7 mouse cellular contexts compared by ENCODE assay signal in the genomic region with DNA sequence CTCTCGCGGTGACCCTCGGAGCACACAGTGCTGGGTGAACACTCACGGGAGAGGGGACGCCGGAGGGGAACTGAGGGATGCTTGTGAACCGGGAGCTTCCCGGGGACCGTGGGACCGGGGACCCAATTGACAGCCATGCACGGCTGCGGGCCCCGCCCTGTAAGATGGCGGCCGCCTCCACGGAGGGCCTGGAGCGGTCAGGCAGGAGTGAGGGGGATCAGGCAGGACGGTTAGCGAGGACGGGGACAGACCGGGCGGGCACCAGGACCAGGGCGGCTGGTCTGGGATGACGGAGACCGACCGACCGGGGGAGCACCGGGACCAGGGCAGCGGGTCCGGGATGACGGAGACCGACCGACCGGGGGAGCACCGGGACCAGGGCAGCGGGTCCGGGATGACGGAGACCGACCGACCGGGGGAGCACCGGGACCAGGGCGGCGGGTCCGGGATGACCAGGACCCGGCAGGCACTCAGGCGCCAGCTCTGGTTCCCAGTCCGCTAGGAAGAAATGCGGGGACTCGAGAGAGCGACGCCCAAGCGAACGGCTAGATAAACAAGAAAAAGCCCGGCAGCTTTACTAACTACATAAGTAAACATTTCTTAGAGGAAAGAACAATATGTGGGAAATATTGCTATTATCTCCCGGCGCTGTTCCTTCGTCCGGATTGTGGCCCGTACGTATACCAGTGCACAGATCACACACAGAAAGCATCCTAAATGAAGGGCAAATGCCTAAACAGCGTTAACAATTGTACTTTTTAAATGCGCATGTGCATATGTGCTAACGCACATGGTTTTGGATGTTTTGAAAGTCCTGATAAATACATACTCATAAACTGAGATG. TPM values are rescaled to one million over a fixed set of nuclear protein-coding genes. Genes with fewer than 3 reads are reported as not detected.
DNase-seq lines count a peak whose midpoint lies in the region; ATAC-seq lines count a peak whose summit lies in the region.

No protein-coding gene starts in this region.

- peak; percentile 61 for ATAC-seq in granulocyte monocyte progenitor cell, adult 5-6 weeks (replicated peaks; ENCODE audit: poor library complexity, severe bottlenecking)
- peak; percentile 95 for ATAC-seq in intestine, embryonic 16.5 days
- ATAC-seq in limb, embryonic 11.5 days (ENCODE audit: insufficient number of reproducible peaks, low FRiP score, low TSS enrichment, low read depth): peak; percentile 91
- ATAC-seq in midbrain, embryonic 11.5 days (ENCODE audit: low FRiP score): peak; percentile 95

- peak overlapping the region; percentile 65 for H3K4me2 ChIP-seq in intestine, embryonic 16.5 days (ENCODE audit: low read depth, low read length)
- H3K4me2 ChIP-seq in limb, embryonic 11.5 days (ENCODE audit: low read depth, severe bottlenecking): peak overlapping the region; percentile 43
- H3K4me2 ChIP-seq in midbrain, embryonic 11.5 days: peak overlapping the region; percentile 41

- WGBS in intestine, embryonic 16.5 days: under 1% methylated on average over 64 of the region's 64 CpGs
- WGBS in limb, embryonic 11.5 days: under 1% methylated on average over 64 of the region's 64 CpGs
- WGBS in midbrain, embryonic 11.5 days: 1% methylated on average over 64 of the region's 64 CpGs

- peak overlapping the region; percentile 85 for H3K9ac ChIP-seq in intestine, embryonic 16.5 days (ENCODE audit: low read depth, low read length)
- H3K9ac ChIP-seq in limb, embryonic 11.5 days (ENCODE audit: low read length): peak overlapping the region; percentile 62
- H3K9ac ChIP-seq in midbrain, embryonic 11.5 days (ENCODE audit: low read length): peak overlapping the region; percentile 83

- peak; percentile 86 for DNase-seq in adrenal gland, postnatal 10 days
- DNase-seq in embryo, embryonic 11 days: peak; percentile 88
- peak; percentile 69 for DNase-seq in limb, embryonic 11.5 days (ENCODE audit: low spot score)
- DNase-seq in midbrain, embryonic 11.5 days (ENCODE audit: low spot score, missing footprints): peak; percentile 94
- peak; percentile 77 for DNase-seq in right cerebral cortex, postnatal 4 days

- H3K4me1 ChIP-seq in intestine, embryonic 16.5 days (ENCODE audit: control insufficient read depth, insufficient read depth, low read length): no peaks in the 10 kb centered on the region
- no peaks in the 10 kb centered on the region for H3K4me1 ChIP-seq in limb, embryonic 11.5 days (ENCODE audit: control insufficient read depth, insufficient read depth, low read length)
- no peaks in the 10 kb centered on the region; the same call in 1 of the 2 replicates for H3K4me1 ChIP-seq in midbrain, embryonic 11.5 days (ENCODE audit: control insufficient read depth, insufficient read depth, low read length)

- peak overlapping the region; percentile 96 for H3K27ac ChIP-seq in intestine, embryonic 16.5 days (ENCODE audit: low read length)
- H3K27ac ChIP-seq in limb, embryonic 11.5 days (replicated peaks; ENCODE audit: low read depth, low read length): peak overlapping the region; percentile 70
- peak overlapping the region; percentile 95 for H3K27ac ChIP-seq in midbrain, embryonic 11.5 days (ENCODE audit: low read depth, low read length)

- H3K36me3 ChIP-seq in intestine, embryonic 16.5 days (ENCODE audit: control insufficient read depth, insufficient read depth, low read length): no peaks in the 10 kb centered on the region
- no peaks in the 10 kb centered on the region for H3K36me3 ChIP-seq in limb, embryonic 11.5 days (ENCODE audit: control insufficient read depth, insufficient read depth, low read length)
- no peaks in the 10 kb centered on the region for H3K36me3 ChIP-seq in midbrain, embryonic 11.5 days (ENCODE audit: control insufficient read depth, insufficient read depth, low read length)

- no peaks in the 10 kb centered on the region for H3K27me3 ChIP-seq in intestine, embryonic 16.5 days (replicated peaks; ENCODE audit: control insufficient read depth, insufficient read depth, low read length)
- no peaks in the 10 kb centered on the region for H3K27me3 ChIP-seq in limb, embryonic 11.5 days (ENCODE audit: control insufficient read depth, insufficient read depth, low read length)
- H3K27me3 ChIP-seq in midbrain, embryonic 11.5 days (ENCODE audit: control insufficient read depth, insufficient read depth, low read length): no peaks in the 10 kb centered on the region

- H3K9me3 ChIP-seq in intestine, embryonic 16.5 days (ENCODE audit: control insufficient read depth, low read length): no peaks in the 10 kb centered on the region
- H3K9me3 ChIP-seq in limb, embryonic 11.5 days (ENCODE audit: control insufficient read depth, low read length): no peaks in the 10 kb centered on the region
- H3K9me3 ChIP-seq in midbrain, embryonic 11.5 days (ENCODE audit: control insufficient read depth, low read length): no peaks in the 10 kb centered on the region

- H3K4me3 ChIP-seq in intestine, embryonic 16.5 days (ENCODE audit: low read length): peak overlapping the region; percentile 82
- peak overlapping the region; percentile 79 for H3K4me3 ChIP-seq in limb, embryonic 11.5 days (ENCODE audit: low read depth, low read length)
- peak overlapping the region; percentile 75 for H3K4me3 ChIP-seq in midbrain, embryonic 11.5 days (ENCODE audit: low read depth, low read length)

RNA-seq across cellular contexts. Expression of a gene that starts 30.3 kb away (rescaled TPM):
- total RNA-seq in adrenal gland, postnatal 10 days (2021): 1 to 10 TPM; 4.5 to 9.0 TPM
- not detected in 2 replicates for total RNA-seq in granulocyte monocyte progenitor cell, adult 5-6 weeks (2014; fragmentation: Nextera tagmentation)
- total RNA-seq in granulocyte monocyte progenitor cell, adult 5-6 weeks (2017): not detected in 2 replicates
- polyA plus RNA-seq in intestine, embryonic 16.5 days (2015; fragmentation: Nextera tagmentation; extraction: Ambion mirVana): 12.5 and 17.5 TPM in 2 replicates
- 0.05 TPM in 1 of 2 replicates, not detected in the other for polyA plus RNA-seq in limb, embryonic 11.5 days (2014; fragmentation: Nextera tagmentation; extraction: Ambion mirVana)
- polyA plus RNA-seq in midbrain, embryonic 11.5 days (2014; fragmentation: Nextera tagmentation; extraction: Ambion mirVana): 0.16 TPM in 1 of 2 replicates, not detected in the other

RNA-seq across cellular contexts. Expression of a gene that starts 45.5 kb away (rescaled TPM):
- 1 to 10 TPM; 1.5 to 2.4 TPM for total RNA-seq in adrenal gland, postnatal 10 days (2021)
- total RNA-seq in granulocyte monocyte progenitor cell, adult 5-6 weeks (2014; fragmentation: Nextera tagmentation): not detected in 2 replicates
- not detected in 2 replicates for total RNA-seq in granulocyte monocyte progenitor cell, adult 5-6 weeks (2017)
- 0.88 and 1.1 TPM in 2 replicates for polyA plus RNA-seq in intestine, embryonic 16.5 days (2015; fragmentation: Nextera tagmentation; extraction: Ambion mirVana)
- 0.13 TPM in 1 of 2 replicates, not detected in the other for polyA plus RNA-seq in limb, embryonic 11.5 days (2014; fragmentation: Nextera tagmentation; extraction: Ambion mirVana)
- polyA plus RNA-seq in midbrain, embryonic 11.5 days (2014; fragmentation: Nextera tagmentation; extraction: Ambion mirVana): 0.40 and 0.51 TPM in 2 replicates

Comparison
In these comparisons a context has a peak if more than half of its experiments do, and no peak if none do; other contexts are left out.
1. Peak in every context shown above with its lines: DNase-seq, ATAC-seq, H3K4me3 ChIP-seq and H3K27ac ChIP-seq.
2. RNA of a gene that starts 30.3 kb away (polyA plus RNA-seq): 12.5 to 17.5 TPM in intestine, embryonic 16.5 days; 0.16 TPM in midbrain, embryonic 11.5 days and 0.05 TPM in limb, embryonic 11.5 days; every median in the first group is over 10 times any median in the second.